Mouse (Mus musculus): ENCODE measurements around the gene Zbtb41. TPM values are rescaled to one million over a fixed set of nuclear protein-coding genes. Genes with fewer than 3 reads are reported as not detected.

Zbtb41 gene
- polyA plus RNA-seq (2012; ENCODE audit: low replicate concordance), result 0.27 and 0.71 TPM in 2 replicates

GRCm38 (mm10) chr1:139421875-139422791 is at the start of gene Zbtb41:
Gene Zbtb41, plus strand, starts transcription at chr1:139422288.

GRCm38 (mm10) chr1:139376638-139377286 is 45.3 kb upstream of the Zbtb41 start, which contains the start of gene Crb1:
Gene Crb1, minus strand, starts transcription at chr1:139377100.

GRCm38 (mm10) chr1:139454340-139455225 is 32.5 kb downstream of the Zbtb41 start, which contains the start of gene Aspm:
Gene Aspm, plus strand, starts transcription at chr1:139454772.

GRCm38 (mm10) chr1:139501258-139501752 is 79.2 kb downstream of the Zbtb41 start, which contains the start of gene F13b:
Gene F13b, plus strand, starts transcription at chr1:139501702.

Other genes with a start within 250 kb of the Zbtb41 start
- gene Crb1, start 45.2 kb upstream of the Zbtb41 start, polyA plus RNA-seq (2012; ENCODE audit: low replicate concordance), result 0.03 TPM in 1 of 2 replicates, not detected in the other
- gene Aspm, start 32.5 kb downstream of the Zbtb41 start, polyA plus RNA-seq (2012; ENCODE audit: low replicate concordance), result 0.85 and 0.88 TPM in 2 replicates
- gene F13b, start 79.4 kb downstream of the Zbtb41 start, polyA plus RNA-seq (2012; ENCODE audit: low replicate concordance), result not detected in 2 replicates
- gene Cfhr1, start 138.0 kb downstream of the Zbtb41 start, polyA plus RNA-seq (2012; ENCODE audit: low replicate concordance), result not detected in 2 replicates

Data from hematopoietic multipotent progenitor cell, adult 10-12 weeks (in vitro differentiated cells).